Mouse (Mus musculus): ENCODE results near the gene Fkrp.
A peak's percentile ranks its signal among the peaks of the same experiment; 100 is the strongest.

The Fkrp gene

GRCm38 (mm10) chr7:16816475-16817122, at the start of gene Fkrp:
Gene Fkrp (minus strand): TSS chr7:16816732.
- peak; percentile 67 for DNase-seq (ENCODE audit: low read depth)

- peak; percentile 85 for DNase-seq (ENCODE audit: low read depth)
Observed at GRCm38 (mm10) chr7:16859902-16860651, 43.5 kb upstream of the Fkrp start.

- peak; percentile 74 for DNase-seq (ENCODE audit: low read depth)
Observed at GRCm38 (mm10) chr7:16858336-16858735, 41.8 kb upstream of the Fkrp start.

GRCm38 (mm10) chr7:16853302-16853831, 36.8 kb upstream of the Fkrp start:
- DNase-seq (ENCODE audit: low read depth), result no peak

- DNase-seq (ENCODE audit: low read depth), result no peak
Observed at GRCm38 (mm10) chr7:16851636-16852035, 35.1 kb upstream of the Fkrp start.

GRCm38 (mm10) chr7:16848579-16848978, 32.0 kb upstream of the Fkrp start:
- peak; percentile 70 for DNase-seq (ENCODE audit: low read depth)

- no peak for DNase-seq (ENCODE audit: low read depth)
Observed at GRCm38 (mm10) chr7:16847507-16847906, 31.0 kb upstream of the Fkrp start.

- DNase-seq (ENCODE audit: low read depth), result no peak
Observed at GRCm38 (mm10) chr7:16846775-16847174, 30.2 kb upstream of the Fkrp start.

GRCm38 (mm10) chr7:16845820-16846167, 29.3 kb upstream of the Fkrp start:
- DNase-seq (ENCODE audit: low read depth), result no peak

- DNase-seq (ENCODE audit: low read depth), result peak; percentile 83
Observed at GRCm38 (mm10) chr7:16845072-16845819, 28.7 kb upstream of the Fkrp start.

- DNase-seq (ENCODE audit: low read depth), result peak; percentile 35
Observed at GRCm38 (mm10) chr7:16844696-16845071, 28.2 kb upstream of the Fkrp start.

- DNase-seq (ENCODE audit: low read depth), result peak; percentile 74
Observed at GRCm38 (mm10) chr7:16843441-16844171, 27.1 kb upstream of the Fkrp start.

GRCm38 (mm10) chr7:16842645-16843063, 26.1 kb upstream of the Fkrp start, which contains the start of gene Prkd2:
Gene Prkd2 (plus strand): TSS chr7:16842902.
- DNase-seq (ENCODE audit: low read depth), result peak; percentile 92

GRCm38 (mm10) chr7:16841561-16842560, 25.3 kb upstream of the Fkrp start:
- peak; percentile 89 for DNase-seq (ENCODE audit: low read depth)

- DNase-seq (ENCODE audit: low read depth), result no peak
Observed at GRCm38 (mm10) chr7:16841078-16841477, 24.5 kb upstream of the Fkrp start.

GRCm38 (mm10) chr7:16840109-16840491, 23.6 kb upstream of the Fkrp start:
- no peak for DNase-seq (ENCODE audit: low read depth)

GRCm38 (mm10) chr7:16839427-16840108, 23.0 kb upstream of the Fkrp start:
- no peak for DNase-seq (ENCODE audit: low read depth)

GRCm38 (mm10) chr7:16838804-16839426, 22.4 kb upstream of the Fkrp start:
- no peak for DNase-seq (ENCODE audit: low read depth)
